Mouse (Mus musculus): Measurements from ENCODE around the gene Cntnap1. TPM values are rescaled to one million over a fixed set of nuclear protein-coding genes. Genes with fewer than 3 reads are reported as not detected.

Gene Cntnap1
- polyA plus RNA-seq, 2 experiments, result 0.08 to 0.16 TPM

GRCm38 (mm10) chr11:101142215-101142967 is 27.9 kb upstream of the Cntnap1 start:
- Histone ChIP-seq H3K27me3 (ENCODE audit: control insufficient read depth, insufficient read depth, low read length) (peaks cover 18% of the 10 kb centered on the region), H3K4me2 (ENCODE audit: low read depth) (no peak overlapping the region), H3K4me1 (replicated peaks; ENCODE audit: control insufficient read depth in 2 of 2, insufficient read depth in 2 of 2, low read length in 1 of 2) (peaks cover 0 to 3% of the 10 kb centered on the region in 2 experiments; a peak in 1 of 4 replicates), H3K4me3 (ENCODE audit: insufficient read depth in 1 of 2, low read depth in 2 of 2, low read length in 2 of 2) (no peak overlapping the region), H3K36me3 (replicated peaks; ENCODE audit: control insufficient read depth, insufficient read depth, low read depth) (no peaks in the 10 kb centered on the region), H3K27ac (no peak overlapping the region), H3K9ac (replicated peaks) (no peak overlapping the region), H3K9me3 (ENCODE audit: control insufficient read depth, low read length) (no peaks in the 10 kb centered on the region)
- 75% methylated on average over 10 of the region's 10 CpGs for WGBS (ENCODE audit: insufficient replicate concordance)
- DNase-seq (ENCODE audit: low read depth in 3 of 3, low spot score in 3 of 3), result no peak
- no peak for ATAC-seq (ENCODE audit: insufficient read depth)
- no peak for TF ChIP-seq EP300 (IDR thresholded peaks at IDR 0.05; ENCODE audit: low read depth)
- no peak for TF ChIP-seq CTCF (IDR thresholded peaks at IDR 0.05; ENCODE audit: low read depth)

DNA sequence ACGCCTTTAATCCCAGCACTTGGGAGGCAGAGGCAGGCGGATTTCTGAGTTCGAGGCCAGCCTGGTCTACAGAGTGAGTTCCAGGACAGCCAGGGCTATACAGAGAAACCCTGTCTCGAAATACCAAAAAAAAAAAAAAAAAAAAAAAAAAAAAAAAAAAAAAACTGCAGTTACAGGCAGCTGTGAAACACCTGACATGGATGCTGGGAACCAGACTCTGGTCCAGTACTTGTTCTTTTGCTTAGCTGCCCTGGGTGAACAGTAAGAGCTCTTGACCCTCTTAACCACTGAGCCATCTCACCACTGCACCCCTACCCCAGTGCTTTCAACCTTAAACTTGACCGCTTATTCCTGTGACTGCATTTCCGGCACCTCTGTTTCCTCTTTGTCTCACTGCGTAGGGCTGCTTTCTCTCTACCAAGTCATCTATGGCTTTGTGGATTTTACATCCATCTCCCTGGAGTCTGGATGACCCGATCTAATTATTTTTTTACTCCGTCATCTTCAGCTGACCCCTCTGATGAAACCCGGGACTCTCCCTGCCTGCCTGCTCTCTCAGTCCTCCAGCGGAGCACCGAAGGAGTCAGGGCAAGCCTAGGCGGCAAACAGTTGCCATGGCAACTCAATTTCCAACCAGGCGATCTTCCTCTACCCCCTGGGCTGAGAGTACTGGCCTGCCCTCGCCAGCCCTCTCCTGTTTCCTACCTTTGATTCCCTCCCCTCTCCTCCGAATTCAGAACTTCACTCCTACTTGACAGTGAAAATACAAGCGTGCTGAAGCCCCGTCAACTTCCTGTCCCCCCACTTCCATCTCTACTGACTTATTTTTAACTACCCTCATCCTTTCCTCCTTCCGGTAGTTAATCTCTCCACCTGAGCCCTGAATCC is 26.7 kb upstream of the Cntnap1 start:
- Histone ChIP-seq H3K27me3 (ENCODE audit: control insufficient read depth, insufficient read depth, low read length) (peaks cover 18% of the 10 kb centered on the region), H3K9me3 (ENCODE audit: control insufficient read depth, low read length) (no peaks in the 10 kb centered on the region), H3K27ac (no peak overlapping the region), H3K4me2 (ENCODE audit: low read depth) (peak overlapping the region; percentile 49), H3K9ac (replicated peaks) (no peak overlapping the region), H3K36me3 (replicated peaks; ENCODE audit: control insufficient read depth, insufficient read depth, low read depth) (no peaks in the 10 kb centered on the region), H3K4me1 (replicated peaks; ENCODE audit: control insufficient read depth in 2 of 2, insufficient read depth in 2 of 2, low read length in 1 of 2) (peaks cover 0 to 3% of the 10 kb centered on the region in 2 experiments; a peak in 2 of 4 replicates), H3K4me3 (ENCODE audit: insufficient read depth in 1 of 2, low read depth in 2 of 2, low read length in 2 of 2) (peak overlapping the region; percentile 16 to 21; a peak in 2 of 4 replicates)
- no peak for TF ChIP-seq CTCF (IDR thresholded peaks at IDR 0.05; ENCODE audit: low read depth)
- TF ChIP-seq EP300 (IDR thresholded peaks at IDR 0.05; ENCODE audit: low read depth), result no peak
- ATAC-seq (ENCODE audit: insufficient read depth) (no peak), DNase-seq (ENCODE audit: low read depth in 3 of 3, low spot score in 3 of 3) (no peak)
- 16% methylated on average over 18 of the region's 19 CpGs for WGBS (ENCODE audit: insufficient replicate concordance)

DNA sequence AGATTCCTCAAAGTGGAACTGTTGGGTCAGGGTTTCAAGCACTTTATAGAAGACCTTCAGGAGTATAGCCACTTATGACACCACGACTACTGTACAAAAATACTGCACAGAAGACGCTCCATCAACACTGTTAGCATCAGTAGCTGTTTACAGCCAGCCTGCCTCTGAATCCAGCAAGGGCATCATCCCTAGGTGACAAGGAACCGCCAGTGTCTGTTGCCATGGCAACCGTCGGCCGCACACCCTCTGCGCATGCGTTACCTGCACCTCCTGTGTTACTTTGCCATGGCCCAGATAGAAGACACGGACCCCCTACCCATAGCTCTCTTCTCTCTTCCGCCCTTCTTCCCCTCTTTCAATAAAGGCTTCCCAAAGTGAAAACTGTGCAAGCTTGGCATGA is 23.9 kb upstream of the Cntnap1 start:
- 40% methylated on average over 10 of the region's 10 CpGs for WGBS (ENCODE audit: insufficient replicate concordance)

GRCm38 (mm10) chr11:101148751-101149150 is 21.6 kb upstream of the Cntnap1 start:
- Histone ChIP-seq H3K27ac (no peak overlapping the region), H3K36me3 (replicated peaks; ENCODE audit: control insufficient read depth, insufficient read depth, low read depth) (no peaks in the 10 kb centered on the region), H3K9me3 (ENCODE audit: control insufficient read depth, low read length) (no peaks in the 10 kb centered on the region), H3K4me3 (ENCODE audit: insufficient read depth in 1 of 2, low read depth in 2 of 2, low read length in 2 of 2) (no peak overlapping the region), H3K27me3 (ENCODE audit: control insufficient read depth, insufficient read depth, low read length) (peaks cover 2% of the 10 kb centered on the region), H3K4me1 (replicated peaks; ENCODE audit: control insufficient read depth in 2 of 2, insufficient read depth in 2 of 2, low read length in 1 of 2) (peaks cover 0 to 1% of the 10 kb centered on the region in 2 experiments; a peak in 2 of 4 replicates), H3K4me2 (ENCODE audit: low read depth) (no peak overlapping the region), H3K9ac (replicated peaks) (no peak overlapping the region)
- no peak for TF ChIP-seq CTCF (IDR thresholded peaks at IDR 0.05; ENCODE audit: low read depth)
- TF ChIP-seq EP300 (IDR thresholded peaks at IDR 0.05; ENCODE audit: low read depth), result no peak
- 64% methylated on average over 10 of the region's 10 CpGs for WGBS (ENCODE audit: insufficient replicate concordance)
- ATAC-seq (ENCODE audit: insufficient read depth) (no peak), DNase-seq (ENCODE audit: low read depth in 3 of 3, low spot score in 3 of 3) (no peak)

More for the DNA sequence above, 23.9 kb upstream of the Cntnap1 start:
- Histone ChIP-seq H3K9ac (replicated peaks) (no peak overlapping the region), H3K36me3 (replicated peaks; ENCODE audit: control insufficient read depth, insufficient read depth, low read depth) (no peaks in the 10 kb centered on the region), H3K4me2 (ENCODE audit: low read depth) (no peak overlapping the region), H3K4me3 (ENCODE audit: insufficient read depth in 1 of 2, low read depth in 2 of 2, low read length in 2 of 2) (no peak overlapping the region), H3K27me3 (ENCODE audit: control insufficient read depth, insufficient read depth, low read length) (peaks cover 7% of the 10 kb centered on the region), H3K27ac (no peak overlapping the region), H3K4me1 (replicated peaks; ENCODE audit: control insufficient read depth in 2 of 2, insufficient read depth in 2 of 2, low read length in 1 of 2) (peaks cover 0 to 1% of the 10 kb centered on the region in 2 experiments; a peak in 2 of 4 replicates), H3K9me3 (ENCODE audit: control insufficient read depth, low read length) (no peaks in the 10 kb centered on the region)
- DNase-seq (ENCODE audit: low read depth in 3 of 3, low spot score in 3 of 3), result no peak
- no peak for ATAC-seq (ENCODE audit: insufficient read depth)
- no peak for TF ChIP-seq EP300 (IDR thresholded peaks at IDR 0.05; ENCODE audit: low read depth)
- TF ChIP-seq CTCF (IDR thresholded peaks at IDR 0.05; ENCODE audit: low read depth), result no peak

Measured in liver, embryonic 14.5 days (tissue).